Mouse (Mus musculus) embryo, embryonic 11 days (tissue): ENCODE measurements around the gene Kirrel.
A peak's percentile ranks its signal among the peaks of the same experiment; 100 is the strongest.

Source experiments
- DNase-seq: peaks from one replicate; pipeline ENCODE4 v3.0.0-alpha.2; 2015

The Kirrel gene

DNA sequence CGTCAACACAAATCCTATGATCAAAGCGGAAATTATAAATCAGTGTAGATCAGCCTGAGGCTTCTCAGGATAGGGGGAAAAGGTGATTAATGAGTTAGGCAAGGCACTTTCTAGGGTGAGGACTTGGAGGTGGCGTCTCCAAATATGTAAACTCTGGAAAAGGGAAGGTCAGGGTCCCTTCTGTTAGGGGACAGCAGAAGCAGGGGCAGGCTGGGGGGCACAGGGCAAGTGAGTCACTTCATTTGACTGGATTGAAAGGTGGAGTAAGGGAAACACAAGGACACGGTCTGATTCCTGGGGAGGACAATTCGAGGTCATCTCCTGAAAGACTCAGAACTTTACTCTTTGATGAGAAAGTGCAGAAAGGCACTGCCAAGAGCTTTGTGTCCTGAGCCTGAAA lies 97.6 kb downstream of the Kirrel start:
- DNase-seq, result no peak

DNA sequence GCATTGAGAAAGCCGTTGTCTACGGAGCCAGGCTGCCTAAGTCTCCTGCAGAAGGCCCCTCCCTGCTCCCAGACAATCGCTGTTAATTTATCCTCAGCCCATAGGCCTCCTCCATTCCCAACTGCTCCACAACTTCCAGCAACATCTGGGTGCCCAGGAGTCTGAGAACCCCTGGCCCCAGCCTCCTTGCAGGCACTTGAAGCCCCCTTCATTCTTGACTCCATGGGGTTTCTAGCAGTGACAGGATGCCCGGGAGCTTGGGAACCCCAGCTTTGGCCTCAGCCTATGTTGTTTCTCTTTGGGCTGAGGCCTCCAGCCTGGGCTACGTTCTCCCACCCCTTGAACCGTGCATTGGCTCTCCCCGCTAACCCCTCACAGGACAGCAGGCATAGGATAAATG lies 98.4 kb downstream of the Kirrel start:
- DNase-seq, result no peak

DNA sequence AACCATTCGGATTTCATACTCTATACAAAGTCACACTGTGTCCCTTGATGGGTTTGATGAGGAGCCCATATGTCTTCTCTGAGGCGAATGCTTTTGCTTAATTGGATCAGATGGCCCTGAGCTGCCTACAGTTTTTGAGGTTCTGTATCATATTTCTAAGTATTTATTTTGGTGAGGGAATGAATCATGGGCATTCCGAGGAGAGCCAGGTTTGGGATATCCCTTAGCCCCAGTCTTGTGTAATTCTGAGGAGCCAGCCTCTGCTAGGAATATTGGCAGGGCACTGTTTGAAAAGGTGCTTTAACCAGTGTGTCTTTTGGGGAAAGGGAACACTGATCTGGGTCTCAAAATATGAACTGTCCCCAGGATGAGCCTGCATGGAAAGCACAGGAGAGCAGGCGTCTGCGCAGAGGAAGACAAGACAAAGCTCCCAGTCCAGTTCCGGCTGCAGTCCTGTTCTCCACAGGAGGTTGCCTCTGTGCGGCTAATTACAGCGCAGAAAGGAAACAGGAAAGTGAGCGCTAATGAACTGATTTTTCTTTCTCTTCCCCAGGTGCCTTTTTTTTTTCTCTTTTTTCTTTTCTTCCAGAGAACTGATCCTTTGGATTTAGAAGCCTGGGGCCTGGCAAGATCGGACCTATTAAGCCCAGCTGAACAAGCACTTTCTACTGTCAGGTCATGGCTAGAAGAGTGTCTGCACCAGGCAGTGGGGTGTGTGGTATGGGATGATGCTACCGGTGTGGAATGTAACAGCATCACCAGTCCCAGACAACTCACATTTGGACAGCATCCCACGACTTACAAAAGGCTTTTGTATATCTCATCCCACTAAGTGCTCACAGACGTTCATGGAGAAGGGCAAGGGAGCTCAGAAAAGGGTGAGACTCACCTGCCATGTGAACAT lies 101.7 kb downstream of the Kirrel start:
- DNase-seq, result peak; percentile 32

DNA sequence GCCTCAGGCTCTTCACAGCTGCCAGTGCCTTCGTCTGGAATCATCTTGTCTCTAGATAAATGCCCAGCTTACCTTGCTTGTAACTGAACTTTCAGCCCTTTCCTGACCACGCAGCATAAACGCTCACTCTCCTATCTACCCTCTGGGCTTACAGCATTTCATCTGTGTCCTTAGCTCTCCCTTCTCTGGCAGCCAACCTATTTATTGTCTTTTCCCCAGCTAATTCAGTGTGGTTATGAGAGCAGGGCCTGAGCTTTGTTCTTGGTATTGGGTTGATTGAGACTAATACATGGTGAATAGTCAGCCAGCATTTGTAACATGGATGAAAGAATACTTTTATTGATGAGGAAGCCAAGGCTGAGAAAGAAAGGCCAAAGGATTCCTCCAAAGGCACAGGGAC lies 102.4 kb downstream of the Kirrel start:
- no peak for DNase-seq

DNA sequence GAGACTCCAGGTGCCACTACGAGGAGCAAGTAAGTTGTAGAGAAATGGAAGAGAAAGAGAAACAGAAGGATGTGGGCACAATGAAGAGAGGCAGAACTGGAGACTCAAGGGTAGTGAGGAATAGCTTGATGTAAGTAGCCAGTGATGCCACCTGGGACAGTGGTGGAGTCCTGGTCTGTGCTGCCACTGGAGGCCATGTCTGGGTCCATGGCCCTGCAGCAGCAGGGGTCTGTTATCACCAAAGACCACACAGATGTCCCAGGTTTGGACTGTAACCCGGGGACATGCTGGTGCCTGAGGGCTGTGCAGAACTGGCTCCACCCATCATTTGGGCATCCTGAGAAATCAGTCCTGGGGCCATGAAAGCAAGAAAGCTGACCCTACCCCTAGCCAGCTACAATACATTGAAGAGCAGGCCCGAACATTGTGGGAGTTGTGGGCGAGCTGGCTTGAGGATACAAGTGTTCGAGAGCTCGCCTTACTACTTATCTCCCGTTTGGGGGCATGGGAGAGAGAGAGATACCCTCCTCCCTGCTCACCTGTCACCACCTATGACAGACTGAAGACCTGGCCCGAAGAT lies 107.1 kb downstream of the Kirrel start:
- no peak for DNase-seq

DNA sequence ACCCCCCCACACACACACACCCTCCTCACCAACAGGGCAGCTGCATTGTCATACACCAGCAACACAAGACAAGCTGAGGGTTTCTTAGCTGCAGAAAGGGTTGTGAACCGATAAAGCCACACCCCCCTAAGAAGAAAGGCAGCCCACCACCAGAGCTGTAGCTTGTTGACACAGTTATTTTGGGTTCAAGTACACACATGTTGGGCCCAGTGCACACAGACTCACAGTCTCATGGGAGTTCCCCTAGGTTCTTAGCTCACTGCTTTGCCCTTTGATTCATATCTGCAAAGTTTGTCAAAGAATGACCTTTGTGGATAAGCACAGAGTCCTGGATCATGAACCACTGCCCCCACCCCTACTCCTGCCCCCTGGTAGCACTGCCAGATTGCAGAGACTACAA lies 120.6 kb downstream of the Kirrel start:
- no peak for DNase-seq

DNA sequence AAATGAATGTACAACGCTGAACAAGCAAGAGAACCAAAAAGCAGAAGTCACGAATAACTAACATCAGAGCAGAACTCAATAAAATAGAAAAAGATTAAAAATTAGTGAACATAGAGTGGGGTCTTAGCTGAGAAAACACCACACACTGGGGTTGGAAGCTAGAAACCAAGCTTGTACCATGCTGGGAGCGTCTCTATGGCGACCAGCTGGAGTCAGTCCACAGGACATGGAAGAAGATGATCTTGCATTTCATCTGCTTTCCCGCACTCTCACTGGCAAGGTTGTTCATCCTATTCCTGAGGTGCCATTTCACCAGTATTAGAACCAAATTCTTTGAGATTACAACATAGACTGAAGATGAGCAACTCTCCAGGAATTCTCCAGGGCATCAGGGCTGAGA lies 126.7 kb downstream of the Kirrel start:
- DNase-seq, result no peak

DNA sequence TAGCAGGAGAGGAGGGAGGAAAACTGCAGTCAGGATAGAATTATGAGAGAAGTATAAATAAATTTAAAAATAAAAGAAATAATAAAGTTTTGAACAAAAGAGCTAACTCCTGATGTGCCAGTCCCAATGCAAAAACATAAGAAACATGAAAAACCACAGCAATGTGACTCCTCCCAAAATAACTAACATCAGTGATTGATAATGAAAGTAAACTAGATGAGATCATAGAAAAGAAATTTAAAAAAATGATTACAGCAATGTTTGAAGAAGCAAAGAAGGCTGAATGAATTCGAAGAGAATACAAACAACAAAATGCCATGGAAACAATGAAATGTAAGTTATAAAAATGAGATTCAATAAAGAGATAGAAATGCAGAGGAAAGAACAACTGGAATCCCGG lies 132.8 kb downstream of the Kirrel start:
- DNase-seq, result no peak

DNA sequence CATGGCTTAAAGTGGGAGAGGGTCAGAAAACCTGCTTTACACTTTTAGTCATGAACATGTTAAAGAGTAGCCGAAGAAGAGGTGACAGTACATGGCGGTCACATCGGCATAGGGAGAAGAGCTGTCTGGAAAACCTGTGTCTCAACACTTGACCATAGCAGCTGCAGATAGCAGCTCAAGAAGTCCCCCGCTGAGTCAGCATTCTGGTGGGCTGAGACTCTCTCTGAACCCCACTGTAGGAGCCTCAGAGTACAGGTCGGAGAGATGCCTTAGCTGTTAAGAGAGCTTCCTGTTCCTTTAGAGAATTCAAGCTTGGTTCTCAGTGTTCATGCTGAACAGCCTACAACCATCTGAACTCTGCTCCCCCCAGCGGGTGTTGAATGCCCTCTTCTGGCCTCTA lies 136.0 kb downstream of the Kirrel start:
- DNase-seq, result no peak

DNA sequence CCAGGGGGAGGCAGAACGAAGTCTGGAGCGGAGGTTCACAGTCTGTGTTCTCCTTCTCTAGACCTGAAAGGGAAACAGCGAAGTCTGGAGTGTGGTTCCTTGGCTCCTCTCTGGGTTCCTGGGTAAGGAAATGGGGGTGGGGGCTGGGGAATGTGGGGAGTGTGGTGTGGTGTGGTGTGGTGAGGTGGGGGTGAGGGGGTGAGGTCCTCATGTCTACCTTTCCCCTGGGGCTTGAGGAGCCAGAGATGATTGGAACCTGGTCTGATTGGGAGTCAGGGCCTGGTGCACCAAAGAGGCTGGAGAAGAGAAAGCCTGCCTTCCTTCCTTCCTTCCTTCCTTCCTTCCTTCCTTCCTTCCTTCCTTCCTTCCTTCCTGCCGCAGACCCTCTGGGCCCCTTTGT lies 140.5 kb downstream of the Kirrel start:
- no peak for DNase-seq

DNA sequence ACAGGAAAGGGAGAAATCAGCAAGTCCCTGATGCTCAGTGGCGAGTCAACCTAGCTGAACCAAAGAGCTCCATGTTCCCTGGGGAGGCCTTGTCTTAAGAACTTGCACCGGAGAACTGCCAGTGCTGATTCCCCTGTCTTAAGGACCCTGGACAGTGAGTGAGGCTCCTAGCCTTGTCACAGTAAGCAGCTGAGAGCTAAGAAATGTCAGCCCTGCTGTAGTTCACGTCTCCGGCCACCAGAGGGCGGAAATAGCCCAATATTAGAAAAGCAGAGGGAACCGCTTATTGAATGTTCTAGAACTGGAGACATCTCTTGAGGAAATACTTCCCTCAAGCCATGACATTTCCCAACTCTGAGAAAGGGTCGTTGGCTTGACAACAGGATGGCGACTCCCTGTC lies 141.2 kb downstream of the Kirrel start:
- DNase-seq, result peak; percentile 78

DNA sequence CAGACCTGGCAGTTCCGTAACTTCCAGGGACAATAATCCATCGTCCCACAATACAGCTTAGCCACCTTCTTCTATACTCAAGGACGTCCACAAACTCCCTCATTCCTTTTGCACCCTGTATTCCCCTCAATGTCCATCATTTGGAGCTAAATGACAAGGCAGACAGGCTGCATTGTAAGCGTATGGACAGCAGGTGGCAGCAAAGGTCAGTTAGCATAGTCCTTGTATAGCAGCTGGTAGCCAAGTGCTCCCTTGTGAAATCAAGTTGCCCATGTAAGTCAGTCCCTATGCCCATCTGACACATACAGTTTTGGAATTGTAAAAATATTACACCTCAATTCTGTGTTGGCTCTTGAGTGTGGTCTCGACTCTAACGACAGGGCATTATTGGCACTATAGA lies 143.7 kb downstream of the Kirrel start:
- DNase-seq, result peak; percentile 78
